Mouse (Mus musculus): ENCODE results near the gene Zfhx3.

DNA sequence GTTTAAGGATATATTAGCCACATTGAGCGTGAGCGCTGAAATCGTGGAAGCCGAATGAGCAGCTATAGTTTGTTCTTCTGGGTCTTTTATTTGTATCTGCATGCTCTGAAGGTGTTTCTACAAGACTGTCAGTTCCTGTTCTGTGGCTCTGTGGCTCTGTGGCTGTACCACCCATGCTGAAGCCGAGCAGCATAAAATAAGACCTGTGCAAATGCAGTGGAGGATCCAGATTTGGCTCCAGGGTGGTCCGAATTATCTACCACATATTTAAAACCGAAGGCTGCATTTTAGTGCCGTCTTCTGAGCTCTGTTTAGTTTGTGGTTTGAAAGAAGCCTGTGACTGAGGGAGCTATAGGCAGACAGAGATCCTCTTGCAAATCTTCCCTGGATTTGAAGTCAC lies 241.5 kb downstream of the Zfhx3 start:
- TF ChIP-seq EP300 (IDR thresholded peaks at IDR 0.05) (no peak), CTCF (IDR thresholded peaks at IDR 0.05) (no peak)
